Mouse (Mus musculus) cerebellum, adult 2 months (tissue): Measurements from ENCODE around the gene Socs4.

ENCODE experiments used
- CTCF ChIP-seq: fragments of 200-500 bp; IDR thresholded peaks from 2 replicates; pipeline ENCODE4 v1.5.1; 2011; ENCODE audit warnings: low read depth, mild to moderate bottlenecking, control low read depth, low read length, moderate library complexity, borderline replicate concordance; ENCODE audit not compliant: insufficient read depth
- POLR2A ChIP-seq: fragments of 200-500 bp; IDR thresholded peaks from 2 replicates; pipeline ENCODE4 v1.6.1; 2011; ENCODE audit warnings: low read length, control low read depth, borderline replicate concordance; ENCODE audit not compliant: insufficient read depth

DNA sequence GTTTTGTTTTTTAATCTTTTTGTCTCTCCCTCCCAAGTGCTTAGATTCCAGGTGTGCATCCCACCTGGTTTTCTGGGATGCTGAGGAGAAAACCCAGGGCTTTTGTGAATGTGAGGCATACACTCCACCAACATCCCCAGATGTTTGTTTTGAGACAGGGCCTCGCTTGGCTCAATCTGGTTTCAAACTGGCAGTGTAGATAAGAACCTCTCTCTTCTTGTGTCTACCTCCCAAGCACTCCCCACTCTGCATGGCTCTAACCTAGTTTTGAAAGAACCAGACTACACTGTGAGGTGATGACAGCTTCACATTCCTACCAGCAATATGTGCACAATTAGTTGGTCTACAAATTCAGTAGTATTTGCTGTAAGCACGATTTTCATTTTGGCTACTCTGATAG, 43.1 kb upstream of the Socs4 start:
- no peak for TF ChIP-seq POLR2A
- no peak for TF ChIP-seq CTCF
